Mouse (Mus musculus) forebrain, embryonic 10.5 days (tissue): ENCODE measurements at regions not wholly inside any gene's neighbourhood (a gene's known extent, or its start where the extent isn't known, plus 50 kb on each side); places are given as distances from the start of the nearest gene placed in this dataset.
"Not testable (repeated sequence)": the region's sequence is repeated elsewhere in the genome, so short reads cannot be mapped to it uniquely, and the experiment has no call there.

ENCODE experiments used
- DNase-seq: peaks from one replicate; pipeline ENCODE4 v3.0.0-alpha.2; 2017; ENCODE audit warnings: low spot score; ENCODE audit errors: extremely low spot score
- H3K27ac ChIP-seq: fragments of 300-500 bp; sonication (generic); 2 replicates; pipeline ENCODE4 v1.5.1; 2016; ENCODE audit warnings: mild to moderate bottlenecking
- H3K27me3 ChIP-seq: fragments of 300-500 bp; sonication (generic); 2 replicates; pipeline ENCODE4 v1.6.1; 2016; ENCODE audit warnings: mild to moderate bottlenecking; ENCODE audit not compliant: poor library complexity, severe bottlenecking
- H3K36me3 ChIP-seq: fragments of 300-500 bp; sonication (generic); replicated peaks from 2 replicates; pipeline ENCODE4 v1.6.1; 2016; ENCODE audit warnings: mild to moderate bottlenecking, moderate library complexity
- H3K4me1 ChIP-seq: fragments of 300-500 bp; sonication (generic); 2 replicates; pipeline ENCODE4 v1.6.1; 2016
- H3K4me3 ChIP-seq: fragments of 300-500 bp; sonication (generic); 2 replicates; pipeline ENCODE4 v1.5.1; 2016; ENCODE audit warnings: mild to moderate bottlenecking, moderate library complexity
- H3K9me3 ChIP-seq: fragments of 300-500 bp; sonication (generic); 2 replicates; pipeline ENCODE4 v1.6.1; 2016; ENCODE audit warnings: mild to moderate bottlenecking, moderate library complexity
- WGBS: fragments of 180-500 bp; shearing (Covaris S2); methylation state at CpG from one replicate; pipeline ENCODE4 v1.1.7; 2016; 5-methylcytosine and 5-hydroxymethylcytosine counted together

- 17% methylated on average over 10 of the region's 10 CpGs for WGBS
- Histone ChIP-seq H3K27me3 (no peaks in the 10 kb centered on the region), H3K4me1 (no peaks in the 10 kb centered on the region), H3K27ac (no peak overlapping the region), H3K4me3 (no peak overlapping the region), H3K9me3 (no peaks in the 10 kb centered on the region), H3K36me3 (no peaks in the 10 kb centered on the region)
- DNase-seq = peak; percentile 27
These were observed 66.7 kb upstream of the Chmp2b start for GRCm38 (mm10) chr16:65629186-65629585.

- no peaks in the 10 kb centered on the region for H3K4me1 ChIP-seq
- H3K9me3 ChIP-seq = no peaks in the 10 kb centered on the region
- no peaks in the 10 kb centered on the region for H3K36me3 ChIP-seq
- H3K27ac ChIP-seq = no peak overlapping the region
- DNase-seq = no peak
- WGBS = 46% methylated on average over 5 of the region's 5 CpGs
- no peak overlapping the region for H3K4me3 ChIP-seq
- no peaks in the 10 kb centered on the region for H3K27me3 ChIP-seq
These were observed 69.2 kb upstream of the Chmp2b start for GRCm38 (mm10) chr16:65631680-65632079.

GRCm38 (mm10) chr16:65646741-65647140 is 84.2 kb upstream of the Chmp2b start:
- H3K4me1 ChIP-seq, DNase-seq, H3K27me3 ChIP-seq, H3K27ac ChIP-seq, H3K4me3 ChIP-seq, H3K36me3 ChIP-seq, H3K9me3 ChIP-seq: not testable (repeated sequence)
- WGBS = 91% methylated on average over 3 of the region's 3 CpGs

- no peak overlapping the region for H3K4me3 ChIP-seq
- no peak for DNase-seq
- H3K36me3 ChIP-seq = no peaks in the 10 kb centered on the region
- 77% methylated on average over 3 of the region's 3 CpGs for WGBS
- no peaks in the 10 kb centered on the region for H3K9me3 ChIP-seq
- no peaks in the 10 kb centered on the region for H3K27me3 ChIP-seq
- H3K27ac ChIP-seq = no peak overlapping the region
- no peaks in the 10 kb centered on the region for H3K4me1 ChIP-seq
These were observed 86.5 kb upstream of the Chmp2b start for GRCm38 (mm10) chr16:65649061-65649460.

- Histone ChIP-seq H3K4me1 (no peaks in the 10 kb centered on the region), H3K4me3 (no peak overlapping the region), H3K27ac (no peak overlapping the region), H3K36me3 (no peaks in the 10 kb centered on the region), H3K9me3 (no peaks in the 10 kb centered on the region), H3K27me3 (no peaks in the 10 kb centered on the region)
- no peak for DNase-seq
These were observed 93.0 kb upstream of the Chmp2b start for GRCm38 (mm10) chr16:65655490-65655889.

- Histone ChIP-seq H3K4me3 (no peak overlapping the region), H3K36me3 (no peaks in the 10 kb centered on the region), H3K9me3 (no peaks in the 10 kb centered on the region), H3K27ac (no peak overlapping the region), H3K27me3 (no peaks in the 10 kb centered on the region), H3K4me1 (no peaks in the 10 kb centered on the region)
- DNase-seq = no peak
- WGBS = 50% methylated on average over 2 of the region's 2 CpGs
These were observed 95.3 kb upstream of the Chmp2b start for GRCm38 (mm10) chr16:65657829-65658228.

- no peaks in the 10 kb centered on the region for H3K27me3 ChIP-seq
- no peaks in the 10 kb centered on the region for H3K9me3 ChIP-seq
- no peak overlapping the region for H3K4me3 ChIP-seq
- H3K36me3 ChIP-seq = no peaks in the 10 kb centered on the region
- H3K27ac ChIP-seq = no peak overlapping the region
- DNase-seq = peak; percentile 23
- 70% methylated on average over 3 of the region's 3 CpGs for WGBS
- no peaks in the 10 kb centered on the region for H3K4me1 ChIP-seq
These were observed 102.3 kb upstream of the Chmp2b start for GRCm38 (mm10) chr16:65664787-65665186.

- Histone ChIP-seq H3K4me3 (no peak overlapping the region), H3K4me1 (no peaks in the 10 kb centered on the region), H3K27ac (no peak overlapping the region), H3K9me3 (no peaks in the 10 kb centered on the region), H3K36me3 (no peaks in the 10 kb centered on the region), H3K27me3 (no peaks in the 10 kb centered on the region)
- no peak for DNase-seq
- WGBS = 88% methylated on average over 2 of the region's 2 CpGs
These were observed 109.6 kb upstream of the Chmp2b start for GRCm38 (mm10) chr16:65672116-65672515.

- no peak for DNase-seq
- Histone ChIP-seq H3K4me3 (no peak overlapping the region), H3K9me3 (no peaks in the 10 kb centered on the region), H3K27me3 (no peaks in the 10 kb centered on the region), H3K36me3 (no peaks in the 10 kb centered on the region), H3K27ac (no peak overlapping the region), H3K4me1 (no peaks in the 10 kb centered on the region)
- WGBS = 69% methylated on average over 7 of the region's 7 CpGs
These were observed 120.6 kb upstream of the Chmp2b start for GRCm38 (mm10) chr16:65683089-65683488.

- no peaks in the 10 kb centered on the region for H3K27me3 ChIP-seq
- DNase-seq = no peak
- no peak overlapping the region for H3K27ac ChIP-seq
- H3K9me3 ChIP-seq = no peaks in the 10 kb centered on the region
- H3K4me1 ChIP-seq = no peaks in the 10 kb centered on the region
- H3K4me3 ChIP-seq = no peak overlapping the region
- no peaks in the 10 kb centered on the region for H3K36me3 ChIP-seq
These were observed 121.3 kb upstream of the Chmp2b start for GRCm38 (mm10) chr16:65683703-65684320.

GRCm38 (mm10) chr16:65693626-65694025 is 121.4 kb upstream of the Vgll3 start:
- H3K4me1 ChIP-seq = 0 out of 2 replicates have a peak, but pooled peaks cover 5% of the 10 kb centered on the region
- DNase-seq = no peak
- WGBS = 79% methylated on average over 2 of the region's 2 CpGs

GRCm38 (mm10) chr16:65715631-65716030 is 99.4 kb upstream of the Vgll3 start:
- no peaks in the 10 kb centered on the region for H3K4me1 ChIP-seq
- DNase-seq = no peak
- no peak overlapping the region for H3K27ac ChIP-seq
- H3K27me3 ChIP-seq = no peaks in the 10 kb centered on the region
- no peaks in the 10 kb centered on the region for H3K36me3 ChIP-seq
- H3K4me3 ChIP-seq = no peak overlapping the region
- H3K9me3 ChIP-seq = no peaks in the 10 kb centered on the region

More at GRCm38 (mm10) chr16:65693626-65694025, 121.4 kb upstream of the Vgll3 start:
- H3K27ac ChIP-seq = no peak overlapping the region
- no peaks in the 10 kb centered on the region for H3K27me3 ChIP-seq
- H3K4me3 ChIP-seq = no peak overlapping the region
- no peaks in the 10 kb centered on the region for H3K36me3 ChIP-seq
- H3K9me3 ChIP-seq = no peaks in the 10 kb centered on the region

- no peaks in the 10 kb centered on the region for H3K36me3 ChIP-seq
- H3K27ac ChIP-seq = no peak overlapping the region
- no peaks in the 10 kb centered on the region for H3K9me3 ChIP-seq
- H3K4me3 ChIP-seq = no peak overlapping the region
- 76% methylated on average over 6 of the region's 6 CpGs for WGBS
- DNase-seq = no peak
- H3K4me1 ChIP-seq = no peaks in the 10 kb centered on the region
- no peaks in the 10 kb centered on the region for H3K27me3 ChIP-seq
These were observed 96.1 kb upstream of the Vgll3 start for GRCm38 (mm10) chr16:65718791-65719472.
